Mouse (Mus musculus) C2C12 (cell line): ENCODE measurements around the gene Timeless. TPM values are rescaled to one million over a fixed set of nuclear protein-coding genes. Genes with fewer than 3 reads are reported as not detected.

Experiments
- H3K27me3 ChIP-seq: one replicate; pipeline ENCODE4 v1.6.1; 2011; ENCODE audit not compliant: control insufficient read depth, insufficient read depth, insufficient read length
- H3K36me3 ChIP-seq: one replicate; pipeline ENCODE4 v1.6.1; 2011; ENCODE audit not compliant: control insufficient read depth, insufficient read depth
- H3K4me3 ChIP-seq: one replicate; pipeline ENCODE4 v1.5.1; 2011; ENCODE audit warnings: mild to moderate bottlenecking, control low read depth; ENCODE audit not compliant: poor library complexity, insufficient read depth, severe bottlenecking
- H3K79me2 ChIP-seq: one replicate; pipeline ENCODE4 v1.6.1; 2011; ENCODE audit not compliant: control insufficient read depth, insufficient read depth
- H3K79me3 ChIP-seq: one replicate; pipeline ENCODE4 v1.6.1; 2011; ENCODE audit warnings: low read depth, control low read depth
- H3ac ChIP-seq: one replicate; pipeline ENCODE3; 2011; ENCODE audit warnings: low read depth; ENCODE audit not compliant: control insufficient read depth, insufficient read length
- CEBPB ChIP-seq: IDR thresholded peaks from one replicate; pipeline ENCODE4 v1.6.1; 2011; ENCODE audit warnings: low read depth, mild to moderate bottlenecking, control low read depth, moderate library complexity
- CTCF ChIP-seq: IDR thresholded peaks from one replicate; pipeline ENCODE4 v1.5.1; 2011; ENCODE audit not compliant: control insufficient read depth, insufficient read depth, insufficient read length
- FOSL1 ChIP-seq: IDR thresholded peaks from one replicate; pipeline ENCODE4 v1.8.0; 2011; ENCODE audit warnings: mild to moderate bottlenecking, low read length; ENCODE audit not compliant: poor library complexity, insufficient read depth, severe bottlenecking
- MAX ChIP-seq: IDR thresholded peaks from one replicate; pipeline ENCODE4 v1.6.1; 2011; ENCODE audit warnings: mild to moderate bottlenecking, control low read depth
- MYOD1 ChIP-seq: IDR thresholded peaks from one replicate; pipeline ENCODE4 v1.6.1; 2011; ENCODE audit warnings: low read depth; ENCODE audit not compliant: control insufficient read depth, insufficient read length
- MYOG ChIP-seq: IDR thresholded peaks from one replicate; pipeline ENCODE4 v1.6.1; 2011; ENCODE audit not compliant: control insufficient read depth, insufficient read length; ENCODE audit errors: extremely low read depth
- USF1 ChIP-seq: IDR thresholded peaks from one replicate; pipeline ENCODE4 v1.6.1; 2011; ENCODE audit warnings: low read depth, mild to moderate bottlenecking, control low read depth, moderate library complexity
- polyA plus RNA-seq: library from polyadenylated mRNA; unstranded; fragments of >200 nt; fragmentation: generic; extraction: Trizol; gene quantifications from one replicate; pipeline ENCODE4 v1.2.1, GENCODE M21; 2012; ENCODE audit warnings: missing spikeins

Gene Timeless
- polyA plus RNA-seq, 1 experiment: 17.7 TPM

DNA sequence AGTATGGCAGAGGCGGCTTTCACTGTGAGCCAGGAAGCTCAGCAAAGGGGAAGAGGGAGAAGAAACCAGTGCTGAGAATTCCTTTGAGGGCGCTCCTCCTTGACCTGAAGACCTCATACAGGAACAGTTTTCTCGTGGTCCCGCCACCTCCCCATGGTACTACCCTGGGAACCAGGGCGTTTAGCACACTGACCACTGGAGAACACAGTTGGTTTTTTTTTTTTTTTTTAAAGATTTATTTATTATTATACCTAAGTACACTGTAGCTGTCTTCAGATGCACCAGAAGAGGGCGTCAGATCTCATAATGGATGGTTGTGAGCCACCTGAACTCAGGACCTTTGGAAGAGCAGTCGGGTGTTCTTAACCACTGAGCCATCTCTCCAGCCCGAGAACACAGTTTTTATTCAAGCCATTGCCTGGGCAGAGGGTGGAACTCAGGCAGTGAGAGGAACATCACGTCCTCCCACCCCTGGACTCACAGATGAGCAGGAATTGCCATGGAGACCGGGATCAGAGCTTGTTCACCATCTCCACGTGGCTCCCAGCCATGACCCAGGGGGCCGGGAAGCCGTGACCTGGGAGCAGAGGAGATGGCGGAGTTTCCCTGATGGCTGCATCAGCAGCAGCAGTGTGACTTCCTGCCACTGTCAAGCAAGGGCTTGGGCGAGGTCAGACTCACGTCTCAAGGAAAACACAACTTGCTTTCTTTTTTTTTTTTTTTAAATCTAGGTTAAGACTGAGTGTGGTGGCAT, 10.2 kb upstream of the Timeless start:
- H3K36me3 ChIP-seq: no peaks in the 10 kb centered on the region
- peaks cover 7% of the 10 kb centered on the region for H3K27me3 ChIP-seq
- no peak overlapping the region for H3K4me3 ChIP-seq
- no peak for TF ChIP-seq CTCF
- no peak for TF ChIP-seq USF1
- TF ChIP-seq MYOG: no peak
- no peak for TF ChIP-seq MYOD1
- no peak for TF ChIP-seq CEBPB
- TF ChIP-seq FOSL1: no peak
- no peak for TF ChIP-seq MAX
- H3K79me2 ChIP-seq: no peaks in the 10 kb centered on the region
- H3K79me3 ChIP-seq: no peaks in the 10 kb centered on the region
- H3ac ChIP-seq: no peak overlapping the region

GRCm38 (mm10) chr10:128225064-128225463, 6.8 kb upstream of the Timeless start:
- no peaks in the 10 kb centered on the region for H3K36me3 ChIP-seq
- TF ChIP-seq CEBPB (no peak), FOSL1 (no peak), MAX (no peak), CTCF (no peak), MYOD1 (no peak), MYOG (no peak), USF1 (no peak)
- no peaks in the 10 kb centered on the region for H3K79me3 ChIP-seq
- H3K4me3 ChIP-seq: no peak overlapping the region
- no peaks in the 10 kb centered on the region for H3K79me2 ChIP-seq
- H3K27me3 ChIP-seq: peaks cover 7% of the 10 kb centered on the region
- no peak overlapping the region for H3ac ChIP-seq

GRCm38 (mm10) chr10:128225538-128225937, 6.3 kb upstream of the Timeless start, which contains the start of gene Mip:
TSS of gene Mip (plus strand) at chr10:128225838.
- no peaks in the 10 kb centered on the region for H3K79me3 ChIP-seq
- no peaks in the 10 kb centered on the region for H3K79me2 ChIP-seq
- H3K27me3 ChIP-seq: peaks cover 7% of the 10 kb centered on the region
- no peak within 1 kb of the TSS for H3K4me3 ChIP-seq
- no peaks in the 10 kb centered on the region for H3K36me3 ChIP-seq
- TF ChIP-seq CTCF (no peak), FOSL1 (no peak), CEBPB (no peak), MYOG (no peak), MAX (no peak), MYOD1 (no peak), USF1 (no peak)
- no peak within 1 kb of the TSS for H3ac ChIP-seq

- TF ChIP-seq CTCF (no peak), CEBPB (no peak), MYOG (no peak), USF1 (no peak), MYOD1 (no peak), FOSL1 (no peak), MAX (no peak)
- H3K4me3 ChIP-seq: no peak overlapping the region
- H3ac ChIP-seq: no peak overlapping the region
- H3K79me3 ChIP-seq: no peaks in the 10 kb centered on the region
- H3K27me3 ChIP-seq: peaks cover 3% of the 10 kb centered on the region
- no peaks in the 10 kb centered on the region for H3K36me3 ChIP-seq
- peaks cover 4% of the 10 kb centered on the region for H3K79me2 ChIP-seq
Measured at GRCm38 (mm10) chr10:128227592-128227991, 4.3 kb upstream of the Timeless start.

DNA sequence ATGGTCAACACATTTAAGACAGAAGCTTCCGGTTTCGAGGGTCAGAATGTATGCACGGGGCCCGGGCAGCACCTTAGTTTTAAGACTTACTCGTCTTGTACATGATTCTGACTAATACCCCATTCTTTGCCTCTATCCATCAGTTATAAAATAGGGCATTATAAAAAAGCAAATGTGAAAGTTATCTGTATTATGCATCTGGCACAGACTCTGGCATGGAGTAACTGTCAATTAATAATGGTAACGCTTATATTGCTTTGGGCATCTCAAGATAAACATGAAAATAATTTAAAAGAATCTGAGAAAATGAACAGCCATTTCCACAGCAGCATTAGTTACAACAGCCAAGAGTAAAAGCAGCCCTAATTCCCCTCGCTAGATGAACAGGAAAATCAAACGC, 3.9 kb upstream of the Timeless start:
- Histone ChIP-seq H3ac (no peak overlapping the region), H3K27me3 (peaks cover 3% of the 10 kb centered on the region), H3K79me3 (no peaks in the 10 kb centered on the region), H3K4me3 (no peak overlapping the region), H3K79me2 (peaks cover 8% of the 10 kb centered on the region), H3K36me3 (no peaks in the 10 kb centered on the region)
- TF ChIP-seq MYOD1 (no peak), CTCF (no peak), CEBPB (no peak), USF1 (no peak), MYOG (no peak), FOSL1 (no peak), MAX (no peak)

- Histone ChIP-seq H3K79me2 (peaks cover 21% of the 10 kb centered on the region), H3ac (no peak overlapping the region), H3K4me3 (no peak overlapping the region), H3K36me3 (peaks cover 6% of the 10 kb centered on the region), H3K79me3 (no peaks in the 10 kb centered on the region), H3K27me3 (no peaks in the 10 kb centered on the region)
- TF ChIP-seq USF1 (no peak), FOSL1 (no peak), MAX (no peak), MYOD1 (no peak), MYOG (no peak), CTCF (no peak), CEBPB (no peak)
Measured at GRCm38 (mm10) chr10:128230582-128230981, 1.3 kb upstream of the Timeless start.
